Mouse (Mus musculus) mesoderm, embryonic 11.5 days (tissue): Measurements from ENCODE around the gene Armcx5.
"Not testable (repeated sequence)": the region's sequence is repeated elsewhere in the genome, so short reads cannot be mapped to it uniquely, and the experiment has no call there.

Source experiments
- DNase-seq: peaks from one replicate; pipeline ENCODE4 v3.0.0-alpha.2; 2012; ENCODE audit warnings: low read depth, low spot score

Gene Armcx5

DNA sequence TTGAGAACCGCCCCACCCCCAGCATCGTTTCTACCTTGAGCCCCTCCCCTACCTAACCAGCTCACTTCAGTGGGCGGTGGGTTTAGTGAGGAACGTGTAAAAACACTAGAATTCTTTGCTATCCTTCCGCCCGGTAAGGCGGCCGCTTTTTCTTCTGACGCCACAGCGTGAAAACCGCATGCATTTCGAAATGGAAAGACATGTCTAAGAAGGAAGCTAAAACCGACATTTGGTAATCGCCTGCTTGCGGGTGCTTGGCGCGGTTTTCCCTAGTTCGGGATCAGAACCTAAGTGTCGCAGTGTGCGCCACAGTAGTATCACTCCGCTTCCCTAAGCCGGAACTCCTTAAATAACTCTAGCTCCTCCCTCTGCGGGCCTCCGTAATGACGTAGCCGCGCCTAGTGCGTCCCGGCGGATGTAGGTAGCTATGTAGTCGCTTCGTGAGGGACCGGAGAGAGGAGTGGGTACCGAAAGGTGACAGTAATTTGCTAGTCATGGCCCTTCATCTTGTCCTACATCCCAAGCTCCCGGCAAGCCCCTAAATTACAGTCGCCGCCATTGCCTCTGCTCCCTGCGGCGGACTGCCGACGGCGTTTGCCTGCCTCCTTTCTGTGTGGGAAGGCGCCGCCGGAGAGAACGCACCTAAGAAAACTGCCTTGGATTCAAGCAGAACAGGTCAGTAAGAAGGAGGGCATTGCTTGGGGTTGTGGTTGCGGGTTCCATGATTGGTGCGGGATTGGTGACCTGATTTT is at the start of gene Armcx5, which contains the start of gene Gprasp1:
Gene Armcx5 (plus strand): TSS at position 430 of the 752 bp plus-strand sequence.
Gene Gprasp1 (plus strand): TSS at position 430 of the 752 bp plus-strand sequence.
- DNase-seq, result peak; percentile 88

DNA sequence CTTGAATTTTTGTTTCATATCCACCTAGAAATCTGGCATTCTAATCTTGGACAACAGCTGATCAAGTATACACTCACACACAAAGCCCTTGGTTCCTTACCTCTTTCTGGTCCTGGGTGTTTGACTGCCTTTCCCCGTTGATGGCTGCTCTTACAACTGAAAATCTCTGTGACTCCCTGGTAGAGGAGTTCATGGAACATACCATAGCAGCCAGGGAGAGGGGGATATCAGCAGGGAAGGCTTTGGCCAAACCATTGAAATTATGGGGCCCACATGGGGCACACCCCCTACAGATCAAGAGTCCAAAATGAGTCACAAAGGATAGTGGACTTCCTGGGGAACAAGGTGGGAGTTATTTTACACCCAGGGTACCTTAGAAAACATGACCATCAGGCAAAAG is 48.9 kb upstream of the Armcx5 start, which contains the start of gene Tcp11x2:
Gene Tcp11x2 (minus strand): TSS at position 158 of the 400 bp plus-strand sequence.
- DNase-seq, result no peak

DNA sequence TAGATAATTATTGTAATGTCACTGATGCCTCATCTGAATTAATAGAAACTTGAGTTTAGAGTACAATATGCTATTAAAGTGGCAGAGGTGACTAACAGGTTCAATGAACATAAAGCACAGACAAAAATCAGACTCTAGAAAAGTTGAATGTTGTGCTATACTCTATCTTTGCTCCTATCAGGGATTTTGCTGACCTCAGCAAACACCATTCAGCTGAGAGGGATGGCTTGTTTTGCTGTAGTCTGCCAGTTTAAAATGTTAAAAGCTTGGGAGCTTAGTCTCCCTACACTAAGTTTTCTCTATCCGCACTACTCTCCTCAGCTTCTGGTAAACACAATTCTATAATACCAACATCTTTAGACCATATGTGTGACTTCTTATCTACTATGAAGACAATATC is 39.4 kb upstream of the Armcx5 start:
- no peak for DNase-seq

DNA sequence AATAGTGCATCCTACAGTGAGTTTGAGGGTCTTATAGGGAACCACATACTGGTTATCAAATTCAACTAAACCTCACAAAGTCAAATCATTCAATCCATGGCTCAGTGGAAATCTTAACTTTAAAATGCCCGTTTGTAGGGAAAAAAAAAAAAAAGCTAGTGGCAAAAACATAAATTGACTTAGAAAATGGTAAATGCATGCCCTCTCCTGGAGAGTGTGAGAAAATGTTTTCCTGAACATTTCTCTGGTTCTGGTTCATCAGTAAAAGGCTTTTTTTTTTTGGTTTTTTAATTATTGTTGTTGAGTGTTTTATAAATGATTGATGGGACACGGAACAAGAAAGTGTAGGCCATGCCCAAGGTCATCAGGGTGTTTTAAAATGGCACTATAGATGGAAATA is 38.2 kb upstream of the Armcx5 start:
- no peak for DNase-seq

DNA sequence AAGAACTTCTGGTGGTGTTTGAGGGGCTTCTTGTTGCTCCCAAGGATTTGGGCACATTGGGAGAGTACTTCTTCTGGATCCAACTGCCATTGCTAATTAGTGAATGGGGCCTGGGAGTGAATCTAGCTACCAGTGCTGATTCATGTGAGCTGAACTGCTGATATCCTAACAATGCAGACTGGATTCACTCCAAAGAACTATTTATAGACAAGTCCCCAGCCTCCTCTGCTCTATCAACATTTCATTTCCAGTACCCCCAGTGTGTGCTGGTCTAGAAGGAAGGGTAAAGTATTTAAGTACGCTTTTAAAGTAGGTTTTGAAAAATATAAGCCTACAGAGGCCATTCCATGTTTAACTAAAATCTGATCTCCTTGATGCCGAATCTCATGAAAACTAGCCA is 29.7 kb upstream of the Armcx5 start:
- DNase-seq, result no peak

DNA sequence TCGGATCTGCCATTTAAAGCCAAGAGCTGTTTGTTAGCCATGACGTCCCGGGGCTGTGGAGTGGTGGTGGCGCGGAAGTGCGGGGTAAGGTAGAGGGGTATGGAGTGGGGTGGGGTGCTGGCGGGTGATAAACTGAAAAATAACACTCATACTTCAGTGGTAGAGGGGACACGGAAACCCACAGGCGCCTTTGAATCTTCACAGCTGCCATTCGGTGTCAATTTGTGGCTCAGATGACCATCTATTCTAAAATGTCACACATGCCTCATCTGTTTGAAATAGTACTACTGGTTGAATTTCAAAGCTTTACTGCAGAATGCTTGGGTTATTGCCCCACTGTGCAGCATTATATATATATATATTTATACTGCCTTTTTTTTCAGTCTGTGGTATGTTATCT is 17.4 kb upstream of the Armcx5 start, which contains the start of gene Tmsb15a:
Gene Tmsb15a (minus strand): TSS at position 101 of the 400 bp plus-strand sequence.
- no peak for DNase-seq

DNA sequence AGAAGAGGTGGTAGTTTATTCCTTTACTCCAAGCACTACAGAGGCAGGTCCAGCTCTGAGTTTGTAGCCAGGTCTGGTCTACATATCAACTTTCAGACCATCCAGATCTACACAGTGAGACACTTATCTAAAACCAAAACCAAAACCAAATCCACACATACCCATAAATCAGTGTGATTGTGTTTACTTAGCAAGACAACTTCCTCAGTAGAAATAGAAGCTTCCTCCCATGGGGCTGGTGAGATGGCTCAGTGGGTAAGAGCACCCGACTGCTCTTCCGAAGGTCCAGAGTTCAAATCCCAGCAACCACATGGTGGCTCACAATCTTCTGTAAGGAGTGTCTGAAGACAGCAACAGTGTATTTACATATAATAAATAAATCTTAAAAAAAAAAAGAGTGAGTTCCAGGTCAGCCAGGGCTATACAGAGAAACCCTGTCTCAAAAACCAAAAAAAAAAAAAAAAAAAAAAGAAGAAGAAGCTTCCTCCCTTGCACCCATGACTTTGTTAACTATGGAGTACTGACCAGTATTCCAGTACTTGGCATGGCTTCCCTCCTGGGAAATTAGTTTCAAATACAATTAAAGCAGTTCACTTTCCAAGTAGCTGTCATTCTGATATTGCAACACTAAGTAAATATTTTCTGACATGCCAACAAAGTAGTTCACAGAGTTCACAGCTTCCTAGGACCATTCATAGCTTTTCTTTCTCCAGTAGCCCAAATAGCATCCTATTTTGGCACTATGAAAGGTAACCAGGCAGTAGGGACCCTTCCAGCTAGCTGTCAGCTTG is 3.6 kb upstream of the Armcx5 start:
- no peak for DNase-seq

DNA sequence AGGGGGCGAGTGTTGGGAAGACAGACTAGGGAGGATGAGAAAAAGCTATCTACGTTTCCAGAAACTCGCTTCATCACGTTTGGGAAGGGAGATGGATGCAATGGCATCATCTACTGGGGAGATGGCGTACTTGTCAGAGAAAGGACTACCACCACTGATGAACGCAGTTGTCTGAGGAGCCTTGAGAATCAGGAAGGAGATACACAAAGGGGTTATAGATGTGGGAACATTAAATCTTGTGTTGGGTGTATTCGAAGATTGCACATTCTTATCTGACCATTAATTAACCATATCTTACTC is 473 bp downstream of the Armcx5 start:
- DNase-seq, result no peak

DNA sequence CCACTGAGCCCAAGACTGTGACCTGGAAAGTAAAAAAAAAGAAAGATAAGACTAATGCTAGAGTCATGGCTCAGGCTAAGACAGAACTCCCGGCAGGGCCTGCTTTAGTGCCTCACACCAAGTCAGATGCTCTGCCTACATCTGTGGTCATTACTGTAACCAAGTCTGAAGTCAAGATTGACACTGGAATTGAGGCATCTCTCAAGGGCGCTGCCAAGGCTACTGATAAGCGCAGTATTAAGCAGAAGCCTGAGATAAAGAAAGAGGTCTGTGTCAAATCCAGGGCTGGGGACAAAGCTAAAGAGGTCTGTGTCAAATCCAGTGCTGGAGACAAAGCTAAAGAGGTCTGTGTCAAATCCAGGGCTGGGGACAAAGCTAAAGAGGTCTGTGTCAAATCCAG is 2.8 kb downstream of the Armcx5 start:
- not testable (repeated sequence) for DNase-seq

DNA sequence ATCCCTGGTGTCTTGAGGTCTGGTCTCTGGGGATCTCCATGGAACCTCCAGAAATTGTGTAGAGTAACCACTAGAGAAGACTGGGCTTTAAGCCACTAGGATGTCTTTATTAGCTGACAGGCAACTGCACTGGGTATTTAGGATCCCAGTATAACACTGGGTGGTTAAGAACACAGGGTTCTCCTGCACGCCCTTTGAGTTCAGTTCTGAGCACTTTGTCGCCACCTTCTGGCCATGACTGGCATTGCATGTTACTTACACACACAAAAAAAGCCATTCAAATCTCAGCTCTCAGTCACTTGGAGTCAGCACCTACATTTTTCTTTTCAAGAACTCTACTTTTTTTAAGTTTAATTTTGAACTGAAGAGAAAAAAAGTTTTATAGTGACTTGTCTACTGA is 10.3 kb downstream of the Armcx5 start:
- peak; percentile 73 for DNase-seq

DNA sequence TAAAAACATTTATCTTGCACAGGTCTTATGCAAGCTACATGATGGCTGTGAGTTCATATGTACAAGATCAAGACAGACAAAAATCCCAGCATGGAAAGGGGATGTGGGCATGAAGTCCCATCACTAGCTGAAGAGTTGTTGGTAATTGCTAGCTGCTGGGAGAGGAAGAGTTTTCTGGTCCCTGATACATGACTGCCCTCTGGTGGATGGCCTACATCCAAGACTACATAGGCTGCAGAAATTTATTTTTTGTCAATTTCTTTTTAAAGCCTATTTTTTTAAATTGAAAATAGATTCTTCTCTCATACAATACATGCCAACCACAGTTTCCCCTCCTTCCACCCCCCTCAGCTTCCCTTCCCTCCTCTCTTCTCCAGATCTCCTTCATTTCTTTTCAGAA is 19.2 kb downstream of the Armcx5 start:
- peak; percentile 31 for DNase-seq

DNA sequence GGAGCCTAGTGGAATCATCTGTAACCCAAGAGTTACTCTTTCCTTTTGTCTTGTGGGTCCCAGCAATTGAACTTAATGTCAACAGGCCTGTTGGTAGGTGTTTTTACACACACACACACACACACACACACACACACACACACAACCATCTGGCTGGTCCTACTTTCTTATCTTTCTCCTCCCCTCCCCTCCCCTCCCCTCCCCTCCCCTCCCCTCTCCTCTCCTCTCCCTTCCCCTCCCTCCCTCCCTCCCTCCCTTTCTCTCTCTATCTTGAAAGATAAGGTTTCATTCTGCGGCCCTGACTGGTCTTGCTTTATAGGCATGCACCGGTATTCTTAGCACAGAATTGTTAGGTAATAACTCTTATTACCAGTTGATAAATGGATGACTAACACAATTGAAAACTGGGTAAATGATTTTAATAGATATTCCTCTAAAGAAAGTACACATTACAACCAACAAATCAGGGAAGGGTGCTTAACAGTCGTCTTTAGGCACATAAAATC is 25.6 kb downstream of the Armcx5 start:
- no peak for DNase-seq

DNA sequence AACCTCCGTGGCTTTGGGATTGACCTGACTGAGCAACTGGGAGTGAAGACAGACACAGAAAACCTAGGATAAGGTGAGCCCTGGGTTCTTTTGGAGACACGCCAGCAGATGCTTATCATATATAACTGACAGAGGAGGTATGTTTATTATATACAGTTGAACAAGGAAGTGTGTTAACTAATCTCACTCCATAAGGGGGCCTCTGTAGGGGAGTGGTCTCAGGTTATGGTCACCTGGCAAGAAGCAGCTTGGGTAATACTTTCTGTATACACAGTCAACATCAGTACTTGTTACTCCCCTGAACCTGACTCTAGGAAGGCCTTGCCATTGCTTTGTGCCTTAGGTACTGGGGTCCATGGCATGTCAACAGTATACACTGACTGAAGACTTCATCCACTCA is 26.0 kb downstream of the Armcx5 start:
- no peak for DNase-seq

DNA sequence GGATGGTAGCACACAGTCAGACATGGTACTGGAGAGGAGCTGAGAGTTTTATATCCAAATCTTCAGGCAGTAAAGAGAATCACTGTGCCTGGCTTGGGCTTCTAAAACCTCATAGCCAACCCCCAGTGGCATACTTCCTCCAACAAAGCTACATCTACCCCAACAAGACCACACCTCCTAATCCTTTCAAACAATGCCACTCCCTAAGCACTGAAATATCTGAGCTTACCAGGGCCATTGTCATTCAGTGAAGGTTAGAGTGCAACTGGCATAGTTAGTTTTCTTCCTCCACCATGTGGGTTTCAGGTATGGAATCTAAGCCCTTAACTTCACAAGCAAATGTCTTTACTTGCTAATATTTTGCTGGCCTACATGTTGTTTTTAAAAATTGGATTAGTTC is 49.0 kb downstream of the Armcx5 start:
- no peak for DNase-seq

DNA sequence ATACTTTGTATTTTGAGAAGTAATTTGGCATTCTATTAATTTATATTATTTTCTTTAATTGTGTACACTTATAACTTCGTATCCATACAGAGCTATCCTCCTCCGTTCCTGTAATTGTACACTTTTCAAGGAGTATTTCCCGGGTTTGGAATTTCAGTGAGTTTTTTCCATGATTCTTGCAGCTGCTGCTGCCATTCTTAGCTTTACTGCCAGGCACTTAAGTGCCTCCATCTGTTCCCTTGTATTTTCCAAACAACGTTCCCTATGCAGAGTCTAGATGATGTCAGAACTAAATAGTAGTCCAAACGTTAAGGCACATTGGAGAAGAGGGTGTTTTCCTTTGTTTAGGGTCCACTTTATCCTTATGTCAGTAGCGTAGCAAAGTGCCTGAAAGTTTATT is 49.8 kb downstream of the Armcx5 start:
- DNase-seq, result no peak

DNA sequence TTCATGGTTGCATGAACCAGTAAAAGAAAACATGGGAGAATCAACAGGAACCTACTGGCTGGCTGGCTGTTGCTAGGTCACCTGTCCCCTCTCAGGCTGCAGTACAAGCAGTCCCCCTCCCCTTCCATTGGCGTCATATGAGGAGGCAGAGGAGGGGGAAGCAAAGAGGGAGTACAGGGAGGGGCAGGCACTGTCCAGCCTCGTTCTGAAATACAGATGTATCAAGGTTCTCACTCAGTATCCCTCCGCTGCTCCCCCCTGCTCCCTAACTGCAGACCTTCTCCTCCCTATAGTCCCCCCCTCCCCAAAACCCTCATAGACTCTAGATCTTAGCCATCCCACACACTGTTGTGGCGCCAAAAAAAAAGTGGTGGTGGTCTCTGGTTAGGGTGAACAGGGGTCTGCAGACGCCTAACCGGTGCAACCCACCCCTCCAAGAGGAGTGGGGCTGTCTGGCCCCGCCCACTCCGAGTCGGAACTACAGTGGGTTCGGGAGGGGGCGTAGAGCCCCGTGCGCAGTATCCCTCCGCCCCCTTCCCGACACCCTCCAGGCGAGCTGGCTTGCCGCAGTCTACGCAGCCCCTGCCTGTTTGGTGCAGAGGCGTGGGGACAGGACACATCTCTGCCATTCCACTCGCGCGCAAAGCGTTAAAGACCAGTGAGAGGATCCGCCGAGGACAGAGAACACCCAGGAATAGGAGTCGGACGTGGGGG is 53.2 kb downstream of the Armcx5 start:
- peak; percentile 69 for DNase-seq

DNA sequence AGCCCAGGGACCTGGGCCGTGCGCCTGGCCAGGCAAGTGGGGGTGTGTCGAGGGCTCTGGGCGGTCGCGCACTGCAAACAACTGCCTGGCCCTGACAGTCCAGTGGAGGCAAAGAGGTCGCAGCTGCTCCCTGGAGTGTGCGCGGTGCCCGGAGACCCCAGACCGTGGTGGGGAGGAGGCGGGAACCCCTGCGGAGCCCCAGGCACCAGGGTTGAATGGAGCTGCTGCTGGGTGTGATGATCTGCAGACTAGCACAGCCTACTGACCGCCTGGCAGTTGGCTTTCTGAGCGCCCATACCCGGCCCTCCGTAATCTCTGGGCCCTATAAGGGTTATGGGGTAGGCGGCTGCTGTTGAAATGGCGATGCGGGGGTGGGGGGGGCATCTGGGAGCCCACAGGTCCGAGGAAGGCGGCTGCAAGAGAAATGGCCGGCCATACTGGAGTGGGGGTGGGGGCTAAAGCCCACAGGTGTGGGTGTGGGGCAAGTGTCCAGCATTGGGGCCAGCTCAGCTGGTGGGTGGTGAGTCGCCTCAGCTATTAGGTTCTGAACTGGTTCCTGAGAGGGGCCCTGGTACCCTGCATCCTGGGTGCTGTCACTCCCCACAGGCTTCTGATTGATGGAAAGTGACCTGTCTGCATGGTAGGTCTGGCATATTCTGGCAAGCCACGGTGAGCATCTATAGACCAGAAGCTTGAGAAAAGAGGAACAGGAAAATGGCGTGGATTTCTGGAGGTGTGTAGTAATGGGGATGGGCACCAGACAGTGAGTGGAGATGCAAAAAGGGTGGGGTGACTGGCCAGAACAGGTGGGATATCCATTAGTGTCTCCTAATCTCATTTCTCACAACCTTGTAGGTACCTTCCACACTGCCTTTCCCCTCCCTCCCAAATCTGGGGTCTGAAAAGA is 54.0 kb downstream of the Armcx5 start:
- peak; percentile 5 for DNase-seq
